Mouse (Mus musculus) C2C12 (cell line): Measurements from ENCODE around the gene Gm14124.

ENCODE experiments used
- CEBPB ChIP-seq: IDR thresholded peaks from one replicate; pipeline ENCODE4 v1.6.1; 2011; ENCODE audit warnings: low read depth, mild to moderate bottlenecking, control low read depth, moderate library complexity
- CTCF ChIP-seq: IDR thresholded peaks from one replicate; pipeline ENCODE4 v1.5.1; 2011; ENCODE audit not compliant: control insufficient read depth, insufficient read depth, insufficient read length
- MYOD1 ChIP-seq: IDR thresholded peaks from one replicate; pipeline ENCODE4 v1.6.1; 2011; ENCODE audit warnings: low read depth; ENCODE audit not compliant: control insufficient read depth, insufficient read length
- MYOG ChIP-seq: IDR thresholded peaks from one replicate; pipeline ENCODE4 v1.6.1; 2011; ENCODE audit not compliant: control insufficient read depth, insufficient read length; ENCODE audit errors: extremely low read depth
- USF1 ChIP-seq: IDR thresholded peaks from one replicate; pipeline ENCODE4 v1.6.1; 2011; ENCODE audit warnings: low read depth, mild to moderate bottlenecking, control low read depth, moderate library complexity

GRCm38 (mm10) chr2:150299096-150299495, 41.8 kb downstream of the Gm14124 start:
- TF ChIP-seq USF1 (no peak), MYOD1 (no peak), CTCF (no peak), CEBPB (no peak), MYOG (no peak)
